Mouse (Mus musculus): ENCODE results near the gene Lhx9. TPM values are rescaled to one million over a fixed set of nuclear protein-coding genes. Genes with fewer than 3 reads are reported as not detected.

Lhx9 gene
- total and polyA plus RNA-seq, 2 experiments from 2014 or later = 12.0 to 15.5 TPM

- Histone ChIP-seq H3K9me3 (ENCODE audit: low read length) (no peaks in the 10 kb centered on the region), H3K9ac (replicated peaks; ENCODE audit: low read length) (no peak overlapping the region), H3K27me3 (ENCODE audit: insufficient read depth, low read length) (peaks cover 36% of the 10 kb centered on the region), H3K36me3 (ENCODE audit: insufficient read depth, low read length) (no peaks in the 10 kb centered on the region), H3K4me1 (ENCODE audit: insufficient read depth, low read length) (peaks cover 9% of the 10 kb centered on the region; the same call in 1 of the 2 replicates), H3K27ac (no peak overlapping the region), H3K4me2 (ENCODE audit: low read depth, low read length) (peak overlapping the region; percentile 56), H3K4me3 (ENCODE audit: low read length) (peak overlapping the region; percentile 29)
- TF ChIP-seq CTCF (IDR thresholded peaks at IDR 0.05; ENCODE audit: low read depth) = no peak
- peak; percentile 57 for DNase-seq (ENCODE audit: low spot score)
- peak; percentile 36 for ATAC-seq
- WGBS = 5% methylated on average over 3 of the region's 3 CpGs
Measured at GRCm38 (mm10) chr1:138844166-138844565, 4.2 kb downstream of the Lhx9 start.

- ATAC-seq (no peak), DNase-seq (ENCODE audit: low spot score) (no peak)
- TF ChIP-seq CTCF (IDR thresholded peaks at IDR 0.05; ENCODE audit: low read depth) = no peak
- no peaks in the 10 kb centered on the region for H3K36me3 ChIP-seq (ENCODE audit: insufficient read depth, low read length)
- 0 out of 2 replicates have a peak overlapping the region, but pooled peaks have one; percentile 14 for H3K9ac ChIP-seq (replicated peaks; ENCODE audit: low read length)
- H3K4me1 ChIP-seq (ENCODE audit: insufficient read depth, low read length) = peaks cover 9% of the 10 kb centered on the region; the same call in 1 of the 2 replicates
- H3K4me3 ChIP-seq (ENCODE audit: low read length) = peak overlapping the region; percentile 29
- H3K9me3 ChIP-seq (ENCODE audit: low read length) = no peaks in the 10 kb centered on the region
- no peak overlapping the region for H3K27ac ChIP-seq
- under 1% methylated on average over 35 of the region's 35 CpGs for WGBS
- H3K27me3 ChIP-seq (ENCODE audit: insufficient read depth, low read length) = peaks cover 38% of the 10 kb centered on the region
- H3K4me2 ChIP-seq (ENCODE audit: low read depth, low read length) = peak overlapping the region; percentile 56
Measured at GRCm38 (mm10) chr1:138843361-138844091, 4.9 kb downstream of the Lhx9 start.

GRCm38 (mm10) chr1:138842756-138843155 is 5.6 kb downstream of the Lhx9 start:
- ATAC-seq = no peak
- H3K27ac ChIP-seq = no peak overlapping the region
- H3K4me2 ChIP-seq (ENCODE audit: low read depth, low read length) = peak overlapping the region; percentile 56
- WGBS = 2% methylated on average over 10 of the region's 10 CpGs
- H3K27me3 ChIP-seq (ENCODE audit: insufficient read depth, low read length) = peaks cover 42% of the 10 kb centered on the region
- H3K36me3 ChIP-seq (ENCODE audit: insufficient read depth, low read length) = no peaks in the 10 kb centered on the region
- H3K9me3 ChIP-seq (ENCODE audit: low read length) = no peaks in the 10 kb centered on the region
- DNase-seq (ENCODE audit: low spot score) = no peak
- TF ChIP-seq CTCF (IDR thresholded peaks at IDR 0.05; ENCODE audit: low read depth) = no peak
- H3K4me3 ChIP-seq (ENCODE audit: low read length) = peak overlapping the region; percentile 36; the same call in 1 of the 2 replicates
- H3K4me1 ChIP-seq (ENCODE audit: insufficient read depth, low read length) = peaks cover 5% of the 10 kb centered on the region; the same call in 1 of the 2 replicates
- no peak overlapping the region for H3K9ac ChIP-seq (replicated peaks; ENCODE audit: low read length)

GRCm38 (mm10) chr1:138842315-138842714 is 6.1 kb downstream of the Lhx9 start:
- H3K9me3 ChIP-seq (ENCODE audit: low read length) = no peaks in the 10 kb centered on the region
- ATAC-seq = peak; percentile 32; the same call in 1 of the 2 replicates
- peaks cover 5% of the 10 kb centered on the region; the same call in 1 of the 2 replicates for H3K4me1 ChIP-seq (ENCODE audit: insufficient read depth, low read length)
- no peaks in the 10 kb centered on the region for H3K36me3 ChIP-seq (ENCODE audit: insufficient read depth, low read length)
- H3K4me2 ChIP-seq (ENCODE audit: low read depth, low read length) = peak overlapping the region; percentile 56
- H3K4me3 ChIP-seq (ENCODE audit: low read length) = peak overlapping the region; percentile 36
- peaks cover 46% of the 10 kb centered on the region for H3K27me3 ChIP-seq (ENCODE audit: insufficient read depth, low read length)
- 0% methylated on average over 7 of the region's 8 CpGs for WGBS
- no peak for TF ChIP-seq CTCF (IDR thresholded peaks at IDR 0.05; ENCODE audit: low read depth)
- DNase-seq (ENCODE audit: low spot score) = peak; percentile 41
- H3K9ac ChIP-seq (replicated peaks; ENCODE audit: low read length) = no peak overlapping the region
- no peak overlapping the region for H3K27ac ChIP-seq

GRCm38 (mm10) chr1:138841306-138842095 is 6.9 kb downstream of the Lhx9 start:
- Histone ChIP-seq H3K27ac (no peak overlapping the region), H3K9me3 (ENCODE audit: low read length) (no peaks in the 10 kb centered on the region), H3K4me3 (ENCODE audit: low read length) (peak overlapping the region; percentile 36), H3K27me3 (ENCODE audit: insufficient read depth, low read length) (peaks cover 48% of the 10 kb centered on the region), H3K4me1 (ENCODE audit: insufficient read depth, low read length) (peaks cover 5% of the 10 kb centered on the region; the same call in 1 of the 2 replicates), H3K9ac (replicated peaks; ENCODE audit: low read length) (peak overlapping the region; percentile 37), H3K36me3 (ENCODE audit: insufficient read depth, low read length) (no peaks in the 10 kb centered on the region), H3K4me2 (ENCODE audit: low read depth, low read length) (peak overlapping the region; percentile 56)
- 3% methylated on average over 54 of the region's 54 CpGs for WGBS
- DNase-seq (ENCODE audit: low spot score) (peak; percentile 54), ATAC-seq (no peak)
- no peak for TF ChIP-seq CTCF (IDR thresholded peaks at IDR 0.05; ENCODE audit: low read depth)

GRCm38 (mm10) chr1:138840440-138841305 is 7.7 kb downstream of the Lhx9 start:
- Histone ChIP-seq H3K27me3 (ENCODE audit: insufficient read depth, low read length) (peaks cover 50% of the 10 kb centered on the region), H3K27ac (no peak overlapping the region), H3K36me3 (ENCODE audit: insufficient read depth, low read length) (no peaks in the 10 kb centered on the region), H3K9me3 (ENCODE audit: low read length) (no peaks in the 10 kb centered on the region), H3K4me2 (ENCODE audit: low read depth, low read length) (peak overlapping the region; percentile 56; the same call in 1 of the 2 replicates), H3K9ac (replicated peaks; ENCODE audit: low read length) (no peak overlapping the region), H3K4me3 (ENCODE audit: low read length) (peak overlapping the region; percentile 36), H3K4me1 (ENCODE audit: insufficient read depth, low read length) (peaks cover 5% of the 10 kb centered on the region; the same call in 1 of the 2 replicates)
- WGBS = 7% methylated on average over 25 of the region's 25 CpGs
- DNase-seq (ENCODE audit: low spot score) (no peak), ATAC-seq (no peak)
- TF ChIP-seq CTCF (IDR thresholded peaks at IDR 0.05; ENCODE audit: low read depth) = no peak

Data from hindbrain, postnatal 0 days (tissue).